Comparison of ENCODE assay signal across 9 mouse cellular contexts in the genomic region with DNA sequence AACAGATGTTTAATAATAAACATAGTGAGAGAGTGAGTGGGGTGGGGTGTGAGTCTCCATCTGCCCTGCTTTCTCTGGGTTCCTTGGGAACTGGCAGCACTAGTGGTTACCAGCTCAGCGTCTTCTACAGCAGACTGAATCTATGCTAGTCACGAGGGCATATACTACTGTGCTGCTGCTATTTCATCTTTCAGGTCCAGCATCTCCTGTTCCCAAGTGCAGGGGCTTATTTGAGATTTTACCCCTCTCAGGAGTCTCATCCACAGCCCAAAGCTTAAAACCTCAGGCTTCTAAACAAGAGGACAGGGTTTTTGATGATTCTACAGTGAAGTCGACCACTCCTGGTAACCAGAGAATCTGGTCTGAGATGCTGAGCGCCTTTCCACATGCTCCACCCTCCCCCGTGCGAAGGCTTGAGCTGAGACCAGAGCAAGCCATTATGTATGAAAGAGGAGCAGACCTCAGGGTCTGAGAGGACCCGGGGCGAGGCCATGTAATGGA. TPM values are rescaled to one million over a fixed set of nuclear protein-coding genes. Genes with fewer than 3 reads are reported as not detected.
A peak's percentile ranks its signal among the peaks of the same experiment; 100 is the strongest.
DNase-seq lines count a peak whose midpoint lies in the region; ATAC-seq lines count a peak whose summit lies in the region.
"Had no signal": no experiment of that assay in that cellular context is flagged by ENCODE, and none has a peak within 500 bp of the region (broad histone marks: within the 10 kb centered on the region; RNA-seq: fewer than 3 reads in every experiment).

No protein-coding gene starts in this region.

- no peaks in the 10 kb centered on the region for H3K36me3 ChIP-seq in heart, embryonic 12.5 days
- no peaks in the 10 kb centered on the region for H3K36me3 ChIP-seq in kidney, embryonic 16.5 days (ENCODE audit: insufficient read depth, low read length)

- WGBS in heart, embryonic 12.5 days: 15% methylated on average over 8 of the region's 8 CpGs
- WGBS in kidney, embryonic 16.5 days: 3% methylated on average over 8 of the region's 8 CpGs

- no peak for DNase-seq in heart, postnatal 4 days
- peak; percentile 35 to 71 for DNase-seq in frontal cortex, adult 2 months (ENCODE audit: extremely low spot score in 1 of 2, low spot score in 1 of 2)
- peak; percentile 60 to 65 for DNase-seq in left cerebral cortex, postnatal 36 days (ENCODE audit: low spot score in 2 of 2)
- peak; percentile 53 to 67 for DNase-seq in right cerebral cortex, postnatal 10 days (ENCODE audit: low spot score in 2 of 2)
- no peak for DNase-seq in adrenal gland, adult 8-10 months
- no peak for DNase-seq in spleen, adult 12 weeks (ENCODE audit: low spot score)

- 0 out of 2 replicates have a peak overlapping the region, but pooled peaks have one; percentile 65 for H3K4me3 ChIP-seq in heart, embryonic 12.5 days
- no peak overlapping the region for H3K4me3 ChIP-seq in kidney, embryonic 16.5 days (ENCODE audit: low read length)
- H3K4me3 ChIP-seq: megakaryocyte, embryonic 14.5 days had no signal

- no peaks in the 10 kb centered on the region for H3K9me3 ChIP-seq in heart, embryonic 12.5 days (replicated peaks)
- H3K9me3 ChIP-seq in kidney, embryonic 16.5 days (ENCODE audit: low read length): no peaks in the 10 kb centered on the region
- H3K9me3 ChIP-seq: megakaryocyte, embryonic 14.5 days had no signal

- peaks cover 25% of the 10 kb centered on the region for H3K27me3 ChIP-seq in heart, embryonic 12.5 days (replicated peaks)
- peaks cover 35% of the 10 kb centered on the region for H3K27me3 ChIP-seq in kidney, embryonic 16.5 days (ENCODE audit: insufficient read depth, low read length)

- H3K9ac ChIP-seq in heart, embryonic 12.5 days: no peak overlapping the region
- no peak overlapping the region for H3K9ac ChIP-seq in kidney, embryonic 16.5 days (replicated peaks; ENCODE audit: low read length)

- H3K4me1 ChIP-seq in heart, embryonic 12.5 days (replicated peaks): 0 out of 2 replicates have a peak, but pooled peaks cover 7% of the 10 kb centered on the region
- H3K4me1 ChIP-seq in kidney, embryonic 16.5 days (ENCODE audit: insufficient read depth, low read length): peaks cover 6% of the 10 kb centered on the region; the same call in 1 of the 2 replicates

- peak overlapping the region; percentile 100 for H3K4me2 ChIP-seq in heart, embryonic 12.5 days
- no peak overlapping the region for H3K4me2 ChIP-seq in kidney, embryonic 16.5 days (replicated peaks; ENCODE audit: low read depth, low read length)

- no peak for ATAC-seq in heart, embryonic 12.5 days (ENCODE audit: insufficient number of reproducible peaks, low FRiP score)
- no peak for ATAC-seq in kidney, embryonic 16.5 days (ENCODE audit: low FRiP score, low TSS enrichment)

- no peak overlapping the region for H3K27ac ChIP-seq in heart, embryonic 12.5 days (ENCODE audit: poor library complexity, severe bottlenecking)
- H3K27ac ChIP-seq in kidney, embryonic 16.5 days (ENCODE audit: low read length): no peak overlapping the region

- intact Hi-C loops in left cerebral cortex, postnatal 36 days (cut with DNase I): loop anchor here (10.0 kb wide), 2 partner anchors 100 to 130 kb away; no protein-coding TSS in a partner anchor

RNA-seq across cellular contexts. Expression of a gene that starts 2.2 kb away (rescaled TPM):
- polyA plus RNA-seq in heart, embryonic 12.5 days (2016; fragmentation: Nextera tagmentation; extraction: Ambion mirVana): 0.57 and 1.0 TPM in 2 replicates
- total RNA-seq in heart, postnatal 4 days (2021): under 1 TPM; 0.10 to 0.36 TPM
- 58.8 and 67.7 TPM in 2 replicates for polyA plus RNA-seq in frontal cortex, adult 2 months (2012; rRNA removed)
- 100 to 1,000 TPM in 1 of 2 experiments, 10 to 100 TPM in 1; 86.5 to 118 TPM for total RNA-seq in left cerebral cortex, postnatal 36 days (2021)
- total RNA-seq in adrenal gland, adult 8-10 months (2022): 1 to 10 TPM; 4.3 to 7.3 (median 5.6) TPM
- polyA plus RNA-seq in kidney, embryonic 16.5 days (2015; fragmentation: Nextera tagmentation; extraction: Ambion mirVana): 0.30 and 0.44 TPM in 2 replicates

Comparison
In these comparisons a context has a peak if more than half of its experiments do, and no peak if none do; other contexts are left out.
1. DNase-seq: peak in frontal cortex, adult 2 months (2 of 2), left cerebral cortex, postnatal 36 days (2 of 2) and right cerebral cortex, postnatal 10 days (2 of 2); none in heart, postnatal 4 days (single experiment), adrenal gland, adult 8-10 months (single experiment) and spleen, adult 12 weeks (single experiment).
2. RNA of a gene that starts 2.2 kb away (total RNA-seq): 86.5 to 118 TPM in left cerebral cortex, postnatal 36 days; 4.3 to 7.3 TPM in adrenal gland, adult 8-10 months and 0.10 to 0.36 TPM in heart, postnatal 4 days; every median in the first group is over 10 times any median in the second.